Mouse (Mus musculus) bone marrow, adult 2 months (tissue): ENCODE measurements around the gene Rdh19.

ENCODE experiments used
- CTCF ChIP-seq: fragments of 200-500 bp; IDR thresholded peaks from 2 replicates; pipeline ENCODE4 v1.5.1; 2011; ENCODE audit warnings: low read length, control low read depth; ENCODE audit not compliant: control insufficient read depth, insufficient read depth
- POLR2A ChIP-seq: fragments of 200-500 bp; IDR thresholded peaks from 2 replicates; pipeline ENCODE4 v1.6.1; 2011; ENCODE audit warnings: low read depth, mild to moderate bottlenecking, control low read depth, low read length, borderline replicate concordance; ENCODE audit not compliant: control insufficient read depth

DNA sequence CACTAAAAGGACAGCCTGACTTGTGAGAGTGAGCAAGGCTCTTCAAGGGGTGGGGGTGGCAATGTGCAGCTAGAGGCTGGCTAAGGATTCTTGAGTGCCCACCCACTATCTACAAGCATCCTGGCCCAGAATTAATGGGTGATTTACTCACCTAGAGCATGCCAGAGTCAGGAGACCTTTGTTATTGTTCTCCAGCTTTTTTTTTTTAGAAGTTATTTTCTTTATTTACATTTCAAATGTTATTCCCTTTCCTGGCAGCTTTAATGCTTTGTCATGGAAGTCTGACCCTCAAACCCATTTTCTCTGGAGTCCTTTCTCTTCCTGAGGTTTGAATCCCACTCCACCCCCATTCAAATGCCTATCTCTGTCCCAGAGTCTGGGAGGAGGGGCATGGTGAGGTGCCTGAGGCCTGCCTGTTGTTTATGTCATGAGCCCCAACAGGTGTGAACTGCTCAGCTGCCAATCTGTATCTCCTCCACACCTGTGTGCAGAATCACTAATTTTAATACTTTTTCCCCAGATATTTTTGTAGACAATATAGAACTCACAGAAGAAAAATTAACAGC lies 57.7 kb downstream of the Rdh19 start:
- no peak for TF ChIP-seq POLR2A
- TF ChIP-seq CTCF, result no peak
